Mouse (Mus musculus) testis, adult 2 months (tissue): ENCODE results near the gene Rufy1. TPM values are rescaled to one million over a fixed set of nuclear protein-coding genes. Genes with fewer than 3 reads are reported as not detected.

Experiments
- H3K27ac ChIP-seq: fragments of 200-500 bp; 2 replicates; pipeline ENCODE4 v1.5.1; 2012; ENCODE audit warnings: low read depth, low read length; ENCODE audit not compliant: control insufficient read depth, insufficient read depth
- H3K27me3 ChIP-seq: fragments of 200-500 bp; 2 replicates; pipeline ENCODE4 v1.6.1; 2012; ENCODE audit warnings: mild to moderate bottlenecking, low read length, moderate library complexity; ENCODE audit not compliant: control insufficient read depth, insufficient read depth
- H3K36me3 ChIP-seq: fragments of 200-500 bp; 2 replicates; pipeline ENCODE4 v1.6.1; 2012; ENCODE audit warnings: mild to moderate bottlenecking, low read length; ENCODE audit not compliant: control insufficient read depth, insufficient read depth
- H3K4me1 ChIP-seq: fragments of 200-500 bp; 2 replicates; pipeline ENCODE4 v1.6.1; 2012; ENCODE audit warnings: low read length; ENCODE audit not compliant: control insufficient read depth, insufficient read depth
- H3K4me3 ChIP-seq: fragments of 200-500 bp; 2 replicates; pipeline ENCODE4 v1.5.1; 2012; ENCODE audit warnings: low read depth, mild to moderate bottlenecking, low read length, moderate library complexity, mixed read lengths; ENCODE audit not compliant: control insufficient read depth
- CTCF ChIP-seq: fragments of 200-500 bp; IDR thresholded peaks from 2 replicates; pipeline ENCODE4 v1.5.1; 2012; ENCODE audit warnings: low read depth, mild to moderate bottlenecking, inconsistent platforms, low read length, moderate library complexity; ENCODE audit not compliant: control insufficient read depth, insufficient read depth, insufficient replicate concordance
- POLR2A ChIP-seq: fragments of 200-500 bp; IDR thresholded peaks from 2 replicates; pipeline ENCODE4 v1.6.1; 2012; ENCODE audit warnings: low read depth, mild to moderate bottlenecking, inconsistent platforms, low read length, moderate library complexity; ENCODE audit not compliant: control insufficient read depth
- polyA plus RNA-seq: library from polyadenylated mRNA; depleted of rRNA; stranded (reverse); fragments of >200 nt; gene quantifications from 2 replicates; pipeline ENCODE4 v1.2.3, GENCODE M21; 2012; rRNA removed

Gene Rufy1
- 5.7 and 6.4 TPM in 2 replicates for polyA plus RNA-seq

DNA sequence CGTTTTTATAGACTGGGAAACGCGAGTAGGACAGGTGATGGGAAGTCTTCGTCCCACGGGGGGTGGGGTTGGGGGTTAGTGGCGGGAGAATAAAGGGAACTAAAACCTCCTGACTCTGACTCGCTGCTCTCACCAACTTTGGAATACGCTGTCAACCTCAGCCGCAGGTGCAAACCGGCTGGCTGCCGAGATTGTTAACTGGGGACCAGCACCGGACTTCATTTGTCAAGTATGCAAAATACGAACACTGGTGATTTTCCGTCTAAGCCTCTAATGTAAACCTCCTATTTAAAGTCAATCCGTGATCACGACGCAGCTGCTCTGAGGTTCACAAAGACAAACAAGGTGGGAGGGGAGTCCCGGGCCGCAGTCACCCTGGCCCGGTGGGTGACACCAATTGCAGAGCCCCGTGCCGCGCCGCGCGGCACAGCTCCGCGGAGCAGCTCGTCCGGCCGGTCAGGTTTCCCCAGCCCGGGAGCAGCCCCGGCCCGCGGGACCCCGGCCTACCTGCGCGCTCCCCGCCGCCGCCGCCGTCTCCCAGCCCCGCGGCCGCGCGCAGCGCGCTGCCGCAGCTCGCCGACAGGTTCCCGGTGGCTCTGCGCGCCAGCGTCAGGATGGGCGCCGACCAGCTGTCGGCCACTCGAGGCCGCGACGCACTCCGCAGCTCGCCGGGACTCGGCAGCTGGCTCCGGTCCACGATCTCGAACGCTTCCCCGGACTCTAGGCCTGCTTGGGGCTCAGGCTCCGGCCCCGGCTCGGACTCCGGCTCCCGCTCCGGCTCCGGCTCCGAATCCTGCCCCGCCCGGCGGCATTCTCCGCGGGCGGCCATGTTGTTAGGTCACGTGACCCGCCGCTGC, at the start of gene Rufy1:
TSS of gene Rufy1 (minus strand) at position 849 of the 857 bp plus-strand sequence.
- H3K4me3 ChIP-seq = peak within 1 kb of the TSS; percentile 90
- peaks cover 11% of the 10 kb centered on the region for H3K4me1 ChIP-seq
- TF ChIP-seq POLR2A (peak; percentile 72), CTCF (no peak)
- H3K36me3 ChIP-seq = no peaks in the 10 kb centered on the region
- H3K27me3 ChIP-seq = no peaks in the 10 kb centered on the region
- peak within 1 kb of the TSS; percentile 86 for H3K27ac ChIP-seq

GRCm38 (mm10) chr11:50478072-50478471, 47.1 kb upstream of the Rufy1 start:
- Histone ChIP-seq H3K36me3 (no peaks in the 10 kb centered on the region), H3K27me3 (no peaks in the 10 kb centered on the region), H3K27ac (no peak overlapping the region), H3K4me1 (no peaks in the 10 kb centered on the region), H3K4me3 (no peak overlapping the region; the same call in 1 of the 2 replicates)
- TF ChIP-seq POLR2A (no peak), CTCF (no peak)

GRCm38 (mm10) chr11:50477486-50478070, 46.7 kb upstream of the Rufy1 start:
- TF ChIP-seq CTCF = no peak
- TF ChIP-seq POLR2A = no peak
- H3K36me3 ChIP-seq = no peaks in the 10 kb centered on the region
- H3K4me3 ChIP-seq = peak overlapping the region; percentile 44
- no peak overlapping the region for H3K27ac ChIP-seq
- no peaks in the 10 kb centered on the region for H3K4me1 ChIP-seq
- H3K27me3 ChIP-seq = no peaks in the 10 kb centered on the region

- Histone ChIP-seq H3K36me3 (no peaks in the 10 kb centered on the region), H3K4me3 (peak overlapping the region; percentile 44), H3K27ac (no peak overlapping the region), H3K27me3 (no peaks in the 10 kb centered on the region), H3K4me1 (no peaks in the 10 kb centered on the region)
- TF ChIP-seq POLR2A (no peak), CTCF (no peak)
Measured at GRCm38 (mm10) chr11:50476971-50477370, 46.0 kb upstream of the Rufy1 start.

- H3K4me3 ChIP-seq = no peak overlapping the region
- no peaks in the 10 kb centered on the region for H3K27me3 ChIP-seq
- no peaks in the 10 kb centered on the region for H3K36me3 ChIP-seq
- H3K27ac ChIP-seq = no peak overlapping the region
- H3K4me1 ChIP-seq = no peaks in the 10 kb centered on the region
- TF ChIP-seq CTCF = no peak
- TF ChIP-seq POLR2A = no peak
Measured at GRCm38 (mm10) chr11:50473933-50474332, 43.0 kb upstream of the Rufy1 start.

- Histone ChIP-seq H3K27ac (no peak overlapping the region), H3K4me1 (no peaks in the 10 kb centered on the region), H3K4me3 (no peak overlapping the region), H3K27me3 (no peaks in the 10 kb centered on the region), H3K36me3 (no peaks in the 10 kb centered on the region)
- TF ChIP-seq POLR2A (no peak), CTCF (no peak)
Measured at GRCm38 (mm10) chr11:50472161-50472939, 41.4 kb upstream of the Rufy1 start.

DNA sequence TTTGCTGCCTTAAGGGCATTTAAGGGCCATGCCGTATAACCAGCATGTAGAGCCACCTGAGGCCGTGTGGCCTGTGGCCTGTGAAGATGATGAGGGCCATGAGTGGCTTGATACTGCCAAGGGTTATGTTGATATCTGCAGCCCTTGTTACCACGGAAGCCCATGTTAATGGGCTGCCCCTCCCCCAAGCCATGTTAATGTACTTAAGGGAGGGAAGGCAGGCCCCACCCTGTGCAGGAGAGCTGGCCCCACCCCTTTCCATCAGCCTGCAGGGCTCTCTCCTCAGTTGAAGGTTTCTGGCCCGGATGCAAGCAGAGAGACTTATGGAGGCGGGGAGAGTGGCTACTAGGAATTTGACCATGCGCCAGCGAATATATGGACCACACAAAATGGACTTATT, 30.6 kb upstream of the Rufy1 start:
- no peaks in the 10 kb centered on the region for H3K36me3 ChIP-seq
- H3K27ac ChIP-seq = no peak overlapping the region
- H3K4me3 ChIP-seq = peak overlapping the region; percentile 42
- no peak for TF ChIP-seq CTCF
- no peak; the same call in 1 of the 2 replicates for TF ChIP-seq POLR2A
- peaks cover 12% of the 10 kb centered on the region for H3K4me1 ChIP-seq
- H3K27me3 ChIP-seq = no peaks in the 10 kb centered on the region

GRCm38 (mm10) chr11:50459250-50459649, 28.3 kb upstream of the Rufy1 start:
- Histone ChIP-seq H3K36me3 (no peaks in the 10 kb centered on the region), H3K27me3 (no peaks in the 10 kb centered on the region), H3K4me3 (0 out of 2 replicates have a peak overlapping the region, but pooled peaks have one; percentile 7), H3K27ac (peak overlapping the region; percentile 78; the same call in 1 of the 2 replicates), H3K4me1 (peaks cover 12% of the 10 kb centered on the region)
- no peak for TF ChIP-seq CTCF
- TF ChIP-seq POLR2A = no peak
